Mouse (Mus musculus): ENCODE data around the gene Morn5.

The Morn5 gene

DNA sequence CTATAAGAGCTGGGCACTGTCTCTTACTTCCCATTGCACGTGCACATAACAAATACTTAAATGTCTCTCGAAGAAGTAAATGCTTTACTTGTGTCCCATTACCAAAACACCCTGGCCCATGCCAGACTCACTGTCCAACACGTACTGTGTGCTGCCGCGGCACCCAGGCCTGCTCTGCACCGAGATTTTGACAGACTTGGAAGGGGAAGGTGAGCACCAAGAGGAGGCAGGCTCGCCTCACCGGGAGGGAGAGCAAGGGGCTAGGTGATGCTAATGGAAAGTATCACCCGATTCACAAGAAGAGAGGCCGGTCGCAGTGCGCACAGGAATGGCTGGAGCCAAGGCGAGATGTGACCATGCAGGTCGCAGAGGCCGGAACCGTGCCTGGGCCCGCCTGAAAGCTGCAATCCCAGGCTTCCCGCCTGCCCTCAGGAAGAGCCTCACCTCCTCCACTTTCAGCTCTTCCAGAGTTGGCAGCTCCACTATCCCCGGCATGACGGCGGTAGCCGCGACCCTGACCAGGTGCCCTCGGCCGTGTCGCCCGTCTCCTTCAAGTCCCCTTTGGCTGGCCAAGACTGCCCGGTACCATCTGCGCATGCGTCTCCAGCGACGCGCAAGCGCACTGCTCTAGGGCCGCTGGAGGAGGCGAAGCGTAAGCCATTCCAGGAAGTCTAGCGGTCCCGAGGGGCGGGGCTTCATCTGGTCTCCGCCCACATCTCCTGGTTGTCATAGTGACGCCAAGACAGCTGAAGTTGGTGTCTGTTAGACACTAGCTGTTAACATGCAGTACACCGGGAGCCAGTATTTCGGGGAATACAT is at the start of gene Morn5, which contains the start of gene Ndufa8:
Morn5 (plus strand) TSS at position 711 of the 819 bp plus-strand sequence.
Ndufa8 (minus strand) TSS at position 659 of the 819 bp plus-strand sequence.
- peak; percentile 98 to 99 for DNase-seq (ENCODE audit: low spot score in 2 of 2)

DNA sequence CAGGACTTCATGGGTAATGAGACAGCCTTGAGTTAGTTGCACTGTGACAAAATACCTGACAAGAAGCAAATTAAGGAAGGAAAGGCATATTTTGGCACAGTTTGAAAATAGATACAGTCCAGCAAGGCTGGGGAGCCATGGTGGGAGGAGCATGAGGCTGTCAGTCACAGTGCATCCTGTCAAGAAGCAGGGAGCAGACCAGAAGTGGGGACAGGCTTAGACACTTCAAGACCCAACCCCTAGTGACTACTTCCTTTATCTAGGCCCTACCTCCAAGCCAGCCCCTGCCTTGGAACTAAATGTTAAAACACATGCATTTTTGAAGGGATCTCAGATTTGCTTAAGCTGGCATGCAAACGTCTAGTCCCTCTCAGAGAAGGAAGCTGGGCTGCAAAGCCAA is 48.9 kb upstream of the Morn5 start:
- DNase-seq (ENCODE audit: low spot score in 2 of 2): no peak

DNA sequence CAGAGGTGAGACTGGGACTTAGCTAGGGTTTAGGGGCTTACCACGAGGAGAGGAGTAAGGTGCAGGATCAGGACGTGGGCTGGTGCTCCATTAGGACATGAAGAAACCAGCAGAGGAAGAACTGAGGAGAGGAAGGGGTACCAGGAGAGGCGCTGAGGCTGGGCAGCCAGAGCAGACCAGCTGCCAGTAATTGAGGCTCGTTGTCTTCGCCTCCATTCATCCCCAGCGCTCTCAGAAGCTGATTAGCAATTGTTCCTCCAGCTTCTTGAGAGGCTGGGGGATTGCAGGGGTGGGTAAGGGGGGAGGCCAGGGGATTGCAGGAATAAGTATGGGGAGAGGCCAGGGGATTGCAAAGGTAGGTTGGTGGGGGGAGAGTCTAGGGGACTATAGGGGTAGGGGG is 47.1 kb upstream of the Morn5 start:
- no peak for DNase-seq (ENCODE audit: low spot score in 2 of 2)

DNA sequence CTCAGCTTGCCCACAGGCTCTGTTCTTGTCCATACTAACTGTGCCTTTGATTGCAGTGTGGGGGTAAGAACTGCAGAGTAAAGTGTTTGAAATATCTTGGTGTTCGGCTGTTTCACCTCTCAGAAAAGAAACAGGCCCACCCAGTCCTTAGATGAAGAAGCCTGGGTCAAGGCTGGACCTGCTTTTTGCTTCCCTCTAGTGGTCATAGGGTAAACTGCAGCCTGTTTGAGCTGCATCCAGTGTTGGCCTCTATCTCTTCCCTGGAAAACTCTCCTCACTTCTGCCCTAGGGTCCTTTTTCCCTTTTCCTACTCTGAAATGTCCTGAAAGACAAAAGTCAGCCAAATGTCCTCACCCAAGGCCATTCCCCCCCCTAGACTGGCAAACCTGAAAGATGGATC is 41.2 kb upstream of the Morn5 start:
- DNase-seq (ENCODE audit: low spot score in 2 of 2): peak; percentile 39 to 43

DNA sequence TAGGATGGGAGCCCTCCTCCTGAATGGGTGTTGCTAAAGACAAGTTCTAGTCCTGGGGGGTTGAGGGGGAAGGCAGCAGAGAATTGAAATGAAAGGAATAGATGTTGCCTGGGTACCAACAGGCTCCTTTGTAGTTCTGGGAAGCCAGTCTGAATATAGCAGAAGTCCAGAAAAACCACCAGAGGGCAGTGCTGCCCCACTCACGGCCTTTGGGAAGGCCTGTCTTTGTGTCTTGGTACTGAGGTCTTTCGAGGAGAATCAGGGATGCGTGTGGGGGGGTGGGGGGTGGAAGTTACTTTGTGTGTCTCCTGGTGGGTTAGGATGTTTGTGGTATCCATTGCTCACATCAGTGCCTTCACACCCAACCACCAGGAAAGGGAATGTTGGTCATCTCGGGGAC is 39.9 kb upstream of the Morn5 start:
- DNase-seq (ENCODE audit: low spot score in 2 of 2): peak in 1 of 2 experiments; percentile 58

DNA sequence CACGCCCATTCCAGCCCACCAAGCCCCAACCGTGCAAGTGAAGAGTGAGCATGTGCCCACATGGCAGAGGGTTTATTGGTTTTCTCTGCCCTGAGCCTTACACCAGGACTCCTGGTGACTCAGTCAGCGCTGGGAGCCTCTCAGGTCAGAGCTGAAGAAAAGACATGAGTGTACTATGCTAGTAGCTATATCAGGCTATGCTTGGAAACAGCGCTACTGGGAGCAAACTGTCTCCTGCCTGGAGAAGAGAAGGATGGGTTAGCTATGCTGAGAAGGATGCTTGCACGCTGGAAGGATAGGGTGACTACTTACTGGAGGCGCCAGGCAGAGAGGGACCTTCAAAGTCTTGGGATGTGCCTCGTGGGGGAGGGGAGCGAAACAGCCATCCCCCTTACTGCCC is 38.7 kb upstream of the Morn5 start:
- DNase-seq (ENCODE audit: low spot score in 2 of 2): no peak

DNA sequence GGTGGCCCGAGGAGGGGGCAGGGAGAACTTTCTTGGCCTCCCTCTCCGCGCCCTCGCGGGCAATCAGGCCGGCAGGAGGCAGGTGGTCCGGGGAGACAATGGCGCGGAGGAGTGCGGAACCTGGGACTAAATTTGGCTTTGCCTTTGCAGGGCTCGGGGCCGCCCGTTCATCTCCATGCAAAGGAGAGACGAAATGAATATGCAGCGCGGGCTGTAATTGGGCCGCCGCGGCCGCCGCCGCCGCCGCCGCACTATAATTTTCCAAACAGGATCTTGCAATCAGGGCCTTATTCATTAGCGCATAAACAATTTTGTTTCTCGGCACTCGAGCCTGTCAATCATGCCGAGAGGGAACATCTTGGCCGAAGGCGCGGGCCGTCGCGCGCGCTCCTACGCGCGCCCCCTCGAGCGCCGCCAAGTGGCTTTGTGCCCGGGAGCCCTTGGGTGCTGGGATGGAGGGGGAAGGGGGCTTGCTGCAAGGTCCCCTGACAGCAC is 37.9 kb upstream of the Morn5 start:
- DNase-seq (ENCODE audit: low spot score in 2 of 2): no peak

DNA sequence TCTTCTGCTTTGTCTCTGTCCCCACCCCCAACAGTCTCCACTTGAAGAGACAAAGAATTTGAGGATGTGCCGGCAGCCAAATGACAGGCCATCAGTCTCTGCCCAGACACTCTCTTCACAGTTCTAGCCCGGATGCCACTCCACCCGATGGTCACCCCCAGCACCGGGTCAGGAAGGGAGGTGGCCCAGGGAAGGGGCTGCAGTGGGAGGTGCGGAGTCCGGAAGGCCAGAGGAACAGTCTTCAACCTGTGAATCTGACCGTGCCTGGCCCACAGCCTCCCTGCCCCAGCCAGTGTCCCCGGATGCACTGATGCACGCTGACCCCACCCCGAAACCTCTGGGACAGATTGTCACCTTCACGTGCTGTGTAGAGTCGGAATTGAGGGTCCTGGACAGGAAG is 36.2 kb upstream of the Morn5 start:
- no peak for DNase-seq (ENCODE audit: low spot score in 2 of 2)

DNA sequence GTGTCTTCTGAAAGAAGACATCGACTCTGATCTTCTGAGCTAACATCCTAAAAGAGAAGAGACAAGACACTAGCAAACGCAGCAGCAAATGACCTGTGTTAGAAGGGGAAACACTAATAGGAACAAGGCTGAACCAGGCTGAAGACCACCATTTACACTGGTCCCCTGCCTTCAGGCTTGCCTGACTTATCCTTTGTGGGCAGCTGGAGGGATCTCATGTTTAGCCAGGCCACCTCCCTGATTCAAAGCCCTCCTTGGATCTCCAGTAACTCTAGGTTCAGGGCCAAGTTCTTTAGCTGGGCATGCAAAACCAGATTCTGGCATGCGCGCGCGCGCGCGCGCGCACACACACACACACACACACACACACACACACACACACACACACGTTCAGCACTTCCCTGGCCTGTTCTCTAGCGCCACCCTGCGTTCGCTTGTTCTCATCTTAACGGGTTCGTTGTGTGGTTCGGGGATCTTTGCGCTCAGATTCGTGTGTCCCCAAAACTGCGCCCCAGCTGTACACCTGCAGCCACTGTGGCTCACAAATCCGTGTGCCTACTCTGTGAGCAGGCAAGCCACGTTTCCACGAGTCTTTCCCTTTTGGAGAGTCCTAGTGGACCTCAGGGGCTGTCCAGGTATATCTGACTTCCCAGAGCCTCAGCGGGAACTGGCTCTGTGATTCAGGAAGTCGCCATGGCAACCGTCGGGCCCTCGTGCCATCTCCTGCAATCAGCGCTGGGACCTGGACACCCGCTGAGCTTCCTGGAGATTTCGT is 27.7 kb upstream of the Morn5 start:
- peak; percentile 30 to 40 for DNase-seq (ENCODE audit: low spot score in 2 of 2)

DNA sequence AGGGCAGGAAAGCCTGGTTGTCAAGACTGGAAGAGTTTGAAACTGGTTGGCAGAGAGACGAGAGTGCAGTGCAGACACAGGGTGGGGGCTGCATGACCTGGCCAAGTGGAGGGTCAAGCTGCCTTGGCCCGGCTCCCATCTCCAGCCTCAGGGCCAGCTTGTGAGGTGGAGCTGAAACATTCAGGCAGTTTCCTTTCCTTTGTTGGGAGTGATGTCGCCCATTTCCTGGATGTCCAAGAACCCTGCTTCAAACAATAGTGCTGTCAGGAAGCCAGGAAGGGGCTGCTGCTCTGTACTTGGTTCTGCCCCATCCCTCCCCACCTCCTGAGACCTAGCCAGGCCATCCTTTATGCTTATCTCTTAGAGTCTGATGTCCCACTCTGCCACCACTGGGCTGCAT is 26.0 kb upstream of the Morn5 start:
- DNase-seq (ENCODE audit: low spot score in 2 of 2): no peak

DNA sequence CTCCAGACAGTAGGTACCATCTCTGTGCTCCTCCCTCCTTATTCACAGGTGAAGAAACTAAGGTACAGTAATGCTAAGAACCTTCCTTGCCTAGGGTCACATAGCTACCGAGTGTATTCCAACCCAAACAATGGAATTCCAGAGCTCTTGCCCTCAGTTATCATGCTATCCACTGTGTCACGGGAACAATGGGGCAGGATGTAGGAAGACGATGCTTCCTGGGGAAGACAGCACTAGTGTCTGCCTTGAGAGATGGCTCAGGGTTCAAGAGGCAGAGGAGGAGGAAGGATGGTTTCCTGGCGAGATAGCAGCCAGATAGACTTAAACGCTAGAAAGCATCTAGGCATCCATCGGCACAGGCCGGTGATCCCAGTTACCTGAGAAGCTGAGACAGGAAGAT is 16.4 kb upstream of the Morn5 start:
- no peak for DNase-seq (ENCODE audit: low spot score in 2 of 2)

DNA sequence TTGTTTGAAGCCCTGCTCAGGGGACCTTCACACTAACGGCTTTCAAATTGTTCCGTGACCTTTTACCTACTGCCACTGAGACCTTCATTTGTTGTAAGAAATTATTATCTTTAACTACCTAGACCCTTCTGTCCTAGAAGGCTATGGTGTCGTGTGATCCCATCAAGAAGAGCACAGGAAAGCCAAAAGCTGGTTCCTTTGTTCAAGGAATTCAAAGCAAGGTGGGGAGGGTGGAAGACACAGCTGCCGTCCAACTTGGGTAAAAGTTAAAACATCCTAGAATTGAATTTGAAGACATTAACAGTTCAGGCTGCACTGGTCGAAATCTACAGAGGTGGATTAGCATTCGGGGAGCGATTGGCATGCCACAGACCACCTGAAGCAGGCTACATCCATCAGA is 15.3 kb upstream of the Morn5 start:
- DNase-seq (ENCODE audit: low spot score in 2 of 2): no peak

DNA sequence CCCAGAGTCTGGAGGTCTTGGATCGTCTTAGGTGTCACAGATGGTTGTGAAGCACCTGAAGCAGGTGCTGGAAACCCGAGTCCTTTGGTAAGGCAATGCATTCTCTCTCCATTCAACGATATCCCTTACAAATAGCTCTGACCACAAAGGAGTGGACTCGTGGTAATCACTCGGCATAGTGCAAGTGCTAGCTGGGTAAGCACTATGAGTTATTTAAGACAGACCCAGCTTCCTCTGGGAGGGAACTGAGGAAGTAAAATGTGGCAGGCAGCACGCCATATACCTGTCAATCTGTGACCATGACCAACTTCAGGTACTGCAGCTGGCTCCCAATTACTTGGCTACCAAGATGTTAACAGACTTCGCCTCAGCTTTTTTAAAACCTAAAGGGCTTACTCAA is 14.4 kb upstream of the Morn5 start:
- no peak for DNase-seq (ENCODE audit: low spot score in 2 of 2)

DNA sequence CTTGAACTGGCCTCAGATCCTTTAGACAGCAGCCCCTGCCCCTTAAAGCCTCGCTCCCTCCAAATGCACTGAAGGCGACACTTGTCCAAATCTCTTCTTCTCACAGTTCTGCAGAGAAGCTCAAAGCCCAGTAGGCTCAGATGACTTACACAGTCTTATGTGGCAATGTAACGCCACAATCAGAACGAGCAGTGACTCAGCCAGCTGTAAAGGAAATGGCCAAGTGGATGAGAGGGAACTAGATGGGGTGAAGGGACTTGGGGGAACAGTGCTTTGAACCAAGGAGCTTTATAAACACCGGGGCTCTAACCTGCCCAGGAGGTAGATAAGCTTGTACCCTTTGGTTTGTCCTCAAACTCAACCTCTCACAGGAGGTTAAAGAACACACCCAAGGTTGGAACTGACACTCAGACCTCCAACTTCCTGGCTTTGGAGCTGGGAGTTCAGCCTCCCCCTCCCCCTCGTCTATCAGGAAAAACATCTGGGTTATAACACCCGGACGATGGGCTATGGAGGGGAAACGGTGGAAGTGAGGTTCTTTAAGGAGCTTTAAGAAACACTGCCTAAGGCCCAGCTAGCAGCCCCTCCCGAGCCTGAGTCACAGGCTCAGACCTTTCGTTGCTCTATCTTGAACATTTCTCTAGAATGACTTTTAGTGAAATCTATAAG is 13.7 kb upstream of the Morn5 start:
- no peak for DNase-seq (ENCODE audit: low spot score in 2 of 2)

DNA sequence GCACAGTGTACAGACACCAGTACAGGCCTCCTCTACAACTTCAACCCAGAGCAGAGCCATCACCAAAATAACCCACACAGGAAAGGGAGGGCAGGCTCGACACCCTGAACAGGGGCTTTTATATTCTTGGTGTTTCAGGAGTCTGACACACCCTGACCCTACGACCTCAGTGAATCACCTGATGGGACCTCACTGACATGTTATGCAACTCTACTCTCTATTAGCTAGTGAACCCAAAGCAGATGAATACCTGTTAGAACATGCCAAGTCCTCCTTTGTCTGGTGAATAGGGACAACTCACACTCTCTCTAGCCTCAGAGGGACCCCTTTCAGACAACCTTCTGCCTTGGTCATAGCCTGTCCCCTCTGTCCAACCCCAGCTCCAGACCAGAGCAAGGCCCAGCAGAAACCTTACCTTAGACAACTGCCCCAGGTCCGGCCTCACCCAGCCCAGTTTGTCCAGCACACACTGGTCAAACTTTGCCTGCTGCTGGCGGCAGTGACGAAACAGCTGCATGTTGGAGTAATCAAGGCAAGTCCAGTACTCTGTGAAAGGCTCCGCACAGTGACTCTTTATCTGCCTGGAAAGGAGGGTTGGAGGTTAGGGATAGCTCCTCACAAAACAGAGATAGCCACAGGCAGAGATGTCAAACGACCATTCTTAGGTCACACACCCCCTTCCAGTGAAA is 9.8 kb upstream of the Morn5 start:
- DNase-seq (ENCODE audit: low spot score in 2 of 2): no peak

DNA sequence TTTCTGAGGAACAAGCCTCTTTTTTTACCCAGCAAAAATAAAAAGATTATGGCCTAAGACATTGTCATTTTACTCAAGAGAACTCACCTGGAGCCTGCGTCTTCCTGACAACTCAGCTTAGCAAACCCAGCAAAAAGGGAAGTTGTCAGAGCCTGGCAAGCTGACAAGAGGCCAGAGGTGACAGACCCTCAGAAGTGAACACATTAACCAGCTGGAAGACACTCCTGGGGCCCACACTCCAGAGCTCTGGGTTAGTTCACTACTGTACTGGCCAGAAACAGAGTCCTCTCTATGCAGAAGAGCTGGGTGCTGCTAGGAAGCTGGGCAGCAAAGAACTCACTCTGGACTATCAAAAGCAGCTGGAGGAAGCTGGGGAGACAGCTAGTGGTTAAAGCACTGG is 8.4 kb upstream of the Morn5 start:
- DNase-seq (ENCODE audit: low spot score in 2 of 2): no peak

DNA sequence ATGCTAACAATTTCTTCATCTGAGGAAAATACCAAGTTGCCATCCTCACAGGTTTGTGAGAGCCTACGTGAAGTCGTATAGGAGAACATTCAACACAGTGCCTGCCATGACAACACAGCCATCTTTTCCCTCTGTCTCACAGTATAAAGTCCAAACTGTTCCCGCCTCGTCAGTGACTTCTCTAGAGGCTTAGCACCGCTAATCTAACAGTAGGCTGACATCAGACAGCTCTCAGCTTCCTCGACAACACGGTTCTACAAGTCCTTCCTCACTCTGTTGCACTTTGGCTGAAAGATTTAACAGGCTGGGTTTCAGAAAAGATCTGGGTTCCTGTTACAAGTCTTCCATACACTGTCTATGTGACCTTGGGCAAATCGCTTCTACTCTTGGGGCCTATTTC is 1.1 kb upstream of the Morn5 start:
- DNase-seq (ENCODE audit: low spot score in 2 of 2): no peak

DNA sequence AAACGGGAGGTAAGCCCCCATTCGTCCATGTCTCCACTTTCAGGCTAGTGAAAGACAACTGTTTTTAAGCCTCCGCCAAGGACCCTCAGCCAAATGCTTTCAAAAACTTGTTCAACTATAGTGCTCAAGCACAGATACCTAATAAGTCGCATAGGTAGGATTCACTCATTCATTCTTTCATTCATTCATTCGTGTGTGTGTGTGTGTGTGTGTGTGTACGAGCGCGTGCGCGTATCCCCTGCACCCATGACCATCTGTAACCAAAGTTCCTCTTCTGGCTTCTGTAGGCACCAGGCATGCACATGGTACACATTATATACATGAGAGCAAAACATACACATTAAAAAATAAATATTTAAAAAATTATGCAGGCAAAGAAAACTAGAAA is 303 bp downstream of the Morn5 start:
- DNase-seq (ENCODE audit: low spot score in 2 of 2): no peak

DNA sequence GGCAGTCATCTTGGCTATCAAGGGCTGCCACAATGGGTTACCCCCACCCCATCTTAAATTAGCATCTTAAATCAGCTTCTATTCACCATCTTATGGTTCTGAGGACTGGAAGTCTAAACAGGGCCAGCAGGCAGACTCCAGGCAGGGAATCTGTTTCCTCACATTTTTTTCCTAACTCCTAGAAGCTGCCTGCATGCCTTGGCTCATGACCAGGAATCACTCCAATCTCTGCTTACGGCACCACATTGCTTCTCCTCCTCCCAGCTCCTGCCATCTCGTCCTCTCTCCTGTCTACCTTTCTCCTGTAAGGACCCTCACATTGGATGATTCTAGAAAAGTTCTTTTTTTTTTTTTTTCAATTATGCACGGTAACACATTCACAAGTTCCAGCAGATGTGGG is 4.0 kb downstream of the Morn5 start:
- no peak for DNase-seq (ENCODE audit: low spot score in 2 of 2)

DNA sequence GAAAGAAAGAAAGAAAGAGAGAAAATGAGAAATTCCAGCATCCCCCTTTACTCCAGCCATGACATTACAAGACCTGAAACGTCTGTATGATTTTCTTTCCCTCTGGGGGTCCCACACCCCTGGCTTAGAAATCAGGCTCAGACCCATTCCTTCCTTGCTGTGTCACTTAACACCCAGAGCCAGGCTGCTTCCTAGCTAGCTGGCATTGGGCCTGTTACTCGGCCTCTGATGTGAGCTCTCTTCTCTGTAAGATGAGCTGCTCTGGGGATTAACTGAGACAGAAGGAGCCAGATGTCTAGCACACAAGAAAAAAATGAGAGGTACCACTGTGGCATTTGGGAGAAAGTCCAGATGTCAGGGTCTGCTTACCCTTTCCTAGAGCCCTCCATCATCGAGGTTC is 7.0 kb downstream of the Morn5 start:
- no peak for DNase-seq (ENCODE audit: low spot score in 2 of 2)

DNA sequence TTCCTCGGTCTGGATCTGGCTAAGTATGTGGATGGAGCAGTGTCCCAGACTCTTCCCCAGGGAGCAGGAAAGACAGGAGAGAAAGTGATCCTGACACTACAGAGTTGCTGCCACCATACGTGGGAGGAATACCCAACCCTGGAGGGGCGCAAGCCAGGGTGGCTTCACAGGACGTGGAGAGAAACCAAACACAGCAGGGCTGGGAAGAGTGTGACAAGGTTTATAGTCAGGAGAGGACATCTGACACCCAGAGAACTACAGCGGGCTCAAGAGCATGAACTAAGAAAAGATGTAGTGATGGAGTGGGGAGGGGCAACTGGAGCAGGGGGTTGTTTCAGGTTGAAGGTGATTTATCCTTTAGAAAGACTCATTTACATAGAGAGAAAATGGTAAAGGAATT is 12.2 kb downstream of the Morn5 start:
- no peak for DNase-seq (ENCODE audit: low spot score in 2 of 2)

DNA sequence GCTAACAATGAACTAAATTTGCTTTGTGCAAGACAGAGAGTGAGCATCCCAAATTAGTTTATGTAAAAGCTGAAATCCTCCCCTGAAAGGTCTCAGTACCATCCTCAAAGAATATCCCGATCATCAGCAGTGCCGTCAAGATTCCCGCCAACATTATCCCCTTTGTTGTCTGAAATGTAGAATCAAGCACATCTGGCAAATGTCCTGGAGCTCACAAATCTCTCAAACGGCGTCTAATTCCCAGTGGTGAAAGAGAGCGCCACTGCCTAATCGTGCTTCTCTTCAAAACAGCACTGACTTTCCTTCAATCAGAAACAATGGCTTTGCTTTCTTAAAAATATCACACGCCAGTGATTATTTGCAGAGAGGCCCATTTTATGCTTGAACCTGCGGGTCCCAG is 17.9 kb downstream of the Morn5 start:
- DNase-seq (ENCODE audit: low spot score in 2 of 2): no peak

Data from natural killer cell, adult 2 months (primary cell).